Mouse (Mus musculus): Measurements from ENCODE around the gene Zfp526.

GRCm38 (mm10) chr7:25220457-25221101, 646 bp upstream of the Zfp526 start, which contains the start of gene Dedd2:
- TF ChIP-seq CTCF (IDR thresholded peaks at IDR 0.05; ENCODE audit: borderline replicate concordance, insufficient read depth, low read length) (no peak), POLR2A (IDR thresholded peaks at IDR 0.05; ENCODE audit: low read depth, low read length) (no peak)

All from embryonic fibroblast, embryonic 13.5 days (primary cell).